Mouse (Mus musculus) right cerebral cortex, postnatal 10 days (tissue): ENCODE results near the gene Bcl10.
"Not testable (repeated sequence)": the region's sequence is repeated elsewhere in the genome, so short reads cannot be mapped to it uniquely, and the experiment has no call there.

Experiments
- DNase-seq, 2 experiments: peaks; one replicate each; pipeline ENCODE4 v3.0.0; 2021; ENCODE audit warnings: low spot score in 2 of 2

The Bcl10 gene

DNA sequence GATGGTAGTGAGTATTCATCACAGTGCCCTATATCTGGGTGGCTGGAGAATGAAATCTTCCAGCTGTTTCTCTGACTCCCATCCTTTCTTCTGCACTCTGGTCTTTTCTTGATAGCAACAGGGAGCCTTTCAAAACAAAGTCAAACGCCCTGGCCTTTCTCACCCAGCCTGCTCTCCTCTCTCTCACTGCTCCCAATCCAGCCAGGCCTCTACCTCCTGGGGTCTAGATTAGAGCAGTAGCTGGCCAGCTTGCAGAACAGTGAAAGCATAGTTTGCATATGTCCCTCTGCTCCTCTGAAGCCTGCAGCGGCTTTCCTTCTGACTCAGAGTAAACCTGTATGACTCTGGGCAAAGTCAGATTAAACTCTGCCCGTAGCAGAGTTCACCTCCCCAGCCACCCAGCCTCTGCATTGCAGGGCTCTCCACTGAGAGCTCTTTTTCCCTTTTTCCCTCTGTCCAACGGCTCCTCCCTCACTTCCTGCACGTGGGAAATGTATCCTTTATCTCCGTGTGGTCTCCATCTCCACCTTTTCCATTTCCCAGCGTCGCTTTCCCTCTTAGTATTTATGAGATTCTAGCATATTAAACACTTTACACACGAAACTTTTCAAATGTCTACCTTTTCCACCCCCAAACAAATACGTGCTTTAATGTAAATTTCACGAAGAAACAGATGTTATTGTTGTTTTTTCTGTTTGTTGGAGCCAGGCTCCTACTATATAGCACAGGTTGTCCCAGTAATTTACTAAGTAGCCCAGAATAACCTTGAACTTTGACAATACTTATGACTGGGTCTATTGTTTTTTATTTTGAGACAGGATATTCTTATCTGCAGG is at the start of gene Bcl10:
Gene Bcl10, plus strand, starts transcription at position 786 of the 836 bp plus-strand sequence.
- no peak for DNase-seq

DNA sequence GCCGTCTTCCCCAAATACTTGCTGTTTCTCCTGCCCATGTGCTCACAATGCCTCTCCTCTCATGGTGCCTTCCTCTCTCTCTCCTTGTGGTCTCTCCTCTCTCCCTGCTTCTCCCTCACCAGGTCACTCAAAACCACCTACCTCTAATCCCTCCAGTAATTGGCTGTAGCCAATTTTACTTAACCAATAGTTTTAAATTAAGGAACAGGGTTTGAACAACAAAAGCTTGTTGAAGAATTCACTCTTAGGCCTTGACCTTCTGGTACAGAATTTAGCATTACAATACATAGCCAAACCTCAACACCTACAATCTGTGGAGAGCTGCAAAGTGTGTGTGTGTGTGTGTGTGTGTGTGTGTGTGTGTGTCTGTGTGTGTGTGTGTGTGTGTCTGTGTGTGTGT is 49.3 kb upstream of the Bcl10 start:
- DNase-seq, result no peak

DNA sequence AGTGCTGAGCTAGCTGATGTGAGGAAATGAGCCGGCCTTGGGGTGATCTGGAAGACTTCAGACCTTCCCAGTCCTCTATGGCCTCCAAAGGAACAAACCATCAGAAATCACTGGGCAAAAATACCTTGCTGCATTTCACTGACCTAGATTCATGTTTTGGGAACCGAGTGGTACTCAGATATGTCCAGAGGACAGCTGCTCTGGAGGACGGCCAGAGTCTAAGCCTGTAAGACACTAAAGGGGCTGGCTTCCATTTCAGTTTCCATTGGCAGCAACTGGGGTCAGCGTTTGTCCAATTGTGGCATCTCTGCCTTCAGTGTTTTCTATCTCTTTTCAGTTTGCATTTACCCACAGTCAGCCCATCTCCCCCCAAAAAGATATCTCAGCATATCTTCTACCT is 48.5 kb upstream of the Bcl10 start:
- DNase-seq, result peak in 1 of 2 experiments; percentile 52

DNA sequence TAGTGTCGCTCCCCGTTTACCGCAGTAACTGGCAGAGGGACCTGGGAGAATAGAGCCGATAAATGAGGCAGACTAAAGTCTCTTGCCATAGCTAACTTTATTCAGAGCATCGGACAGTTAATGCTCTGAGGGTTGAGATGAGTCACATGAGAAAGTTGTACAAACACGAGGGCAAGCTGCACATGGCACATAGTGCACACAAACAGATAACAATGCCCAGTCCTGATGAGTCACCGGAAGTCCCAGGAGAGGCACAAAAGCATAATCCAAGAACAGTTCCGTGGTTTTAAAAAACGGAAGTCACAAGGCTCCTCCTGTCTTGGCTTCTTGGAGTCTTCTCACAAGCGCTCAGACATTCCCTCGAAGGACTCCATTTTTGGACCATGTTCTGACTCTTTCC is 46.5 kb upstream of the Bcl10 start:
- no peak for DNase-seq

DNA sequence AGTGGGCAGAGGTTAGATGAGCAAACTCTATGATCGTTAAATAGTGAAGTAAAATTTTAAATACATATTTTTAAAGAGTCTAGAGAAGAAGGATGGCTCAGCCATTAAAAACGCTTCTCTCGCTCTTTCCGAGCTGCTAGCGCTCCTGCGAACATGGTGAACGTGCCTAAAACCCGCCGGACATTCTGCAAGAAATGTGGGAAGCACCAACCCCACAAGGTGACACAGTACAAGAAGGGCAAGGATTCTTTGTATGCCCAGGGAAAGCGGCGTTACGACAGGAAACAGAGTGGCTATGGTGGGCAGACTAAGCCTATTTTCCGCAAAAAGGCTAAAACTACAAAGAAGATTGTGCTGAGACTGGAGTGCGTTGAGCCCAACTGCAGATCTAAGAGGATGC is 43.7 kb upstream of the Bcl10 start:
- DNase-seq, result not testable (repeated sequence)

DNA sequence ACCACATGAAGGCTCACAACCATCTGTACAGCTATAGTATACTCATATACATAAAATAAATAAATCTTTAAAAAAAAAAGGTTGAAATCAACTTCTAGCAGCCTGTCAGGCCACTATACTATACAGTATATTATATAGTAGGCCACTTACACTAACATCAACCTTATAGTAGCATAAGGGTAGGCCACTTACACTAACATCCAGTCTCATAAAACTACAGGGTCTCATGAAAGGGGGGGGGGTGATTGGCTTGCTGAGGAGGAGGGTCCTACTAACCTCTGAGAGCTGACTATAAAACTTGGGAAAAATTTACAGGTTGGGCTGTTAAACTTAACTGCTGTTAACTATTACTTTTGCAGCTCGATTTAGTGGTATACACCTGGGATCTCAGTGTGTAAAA is 42.3 kb upstream of the Bcl10 start:
- no peak for DNase-seq

DNA sequence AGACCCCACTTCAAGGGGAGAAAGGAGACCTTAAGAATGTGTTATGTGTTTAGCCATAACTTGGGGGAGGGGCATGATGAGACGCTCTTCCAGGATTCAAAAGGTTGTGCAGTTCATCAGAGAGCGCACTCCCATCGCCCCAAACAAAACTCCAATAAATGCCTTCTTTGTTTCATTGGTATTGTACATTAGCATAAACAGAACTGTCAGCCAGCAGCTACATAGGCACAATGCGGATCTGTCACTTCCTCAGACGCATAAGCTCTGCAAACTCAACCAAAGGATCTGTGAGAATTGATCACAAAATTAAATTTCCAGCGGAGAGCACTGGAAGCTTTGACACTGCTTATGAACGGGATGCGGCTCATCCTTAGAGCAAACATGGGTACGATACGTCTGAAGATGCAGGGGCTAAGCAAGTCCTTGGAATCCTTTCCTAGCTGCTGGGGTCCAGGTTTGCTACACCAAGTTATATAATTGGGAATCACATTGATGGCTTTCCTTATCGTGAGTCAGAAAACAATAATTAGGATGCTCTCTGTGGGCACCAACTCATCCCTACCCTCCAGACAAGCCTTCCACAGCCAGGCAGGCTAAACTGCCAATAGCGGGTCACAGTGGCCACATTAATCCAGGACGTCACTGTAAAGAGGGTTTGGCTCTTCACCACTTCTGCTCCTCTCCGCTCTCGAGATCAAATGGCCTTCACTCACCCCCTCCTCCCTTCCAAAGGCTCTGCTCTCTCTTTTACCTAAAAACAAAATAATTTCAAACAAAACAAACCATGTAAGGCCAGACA is 40.3 kb upstream of the Bcl10 start:
- no peak for DNase-seq

DNA sequence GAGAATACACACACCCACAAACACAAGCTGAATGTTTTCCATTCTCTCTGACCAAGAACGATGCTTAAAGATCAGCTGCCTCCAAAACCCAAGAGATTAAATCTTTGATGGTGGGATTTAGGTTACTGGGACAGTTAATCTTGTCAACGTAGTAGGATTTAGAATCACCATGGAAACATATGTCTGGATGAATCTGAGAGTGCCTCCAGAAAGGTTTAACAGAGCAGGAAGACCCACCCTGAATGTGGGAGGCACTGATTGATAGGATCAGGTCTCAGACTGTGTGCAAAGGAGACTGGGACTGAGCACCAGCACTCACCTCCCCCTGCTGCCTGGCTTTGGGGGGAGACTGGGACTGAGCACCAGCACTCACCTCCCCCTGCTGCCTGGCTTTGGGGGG is 39.4 kb upstream of the Bcl10 start:
- no peak for DNase-seq

DNA sequence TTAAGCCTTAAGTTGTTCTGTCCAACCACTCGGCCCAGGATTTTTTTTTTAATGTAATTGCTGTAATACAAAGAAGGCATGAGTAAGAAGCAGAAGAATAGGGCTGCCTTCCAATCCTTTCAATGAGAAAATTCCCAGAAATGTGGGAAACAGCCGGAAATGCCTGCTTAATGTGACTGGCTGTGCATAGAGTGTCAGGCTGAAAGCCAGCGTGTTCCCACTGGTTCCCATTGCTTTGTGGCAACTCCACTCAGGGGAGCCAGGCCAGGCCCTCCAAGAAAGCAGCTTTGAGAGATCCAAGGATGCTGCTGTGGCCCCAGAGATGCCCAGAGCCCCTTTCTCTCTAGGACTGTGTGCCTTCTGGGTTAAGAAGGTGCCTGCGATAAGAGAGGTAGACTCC is 37.2 kb upstream of the Bcl10 start:
- peak; percentile 80 to 81 for DNase-seq

DNA sequence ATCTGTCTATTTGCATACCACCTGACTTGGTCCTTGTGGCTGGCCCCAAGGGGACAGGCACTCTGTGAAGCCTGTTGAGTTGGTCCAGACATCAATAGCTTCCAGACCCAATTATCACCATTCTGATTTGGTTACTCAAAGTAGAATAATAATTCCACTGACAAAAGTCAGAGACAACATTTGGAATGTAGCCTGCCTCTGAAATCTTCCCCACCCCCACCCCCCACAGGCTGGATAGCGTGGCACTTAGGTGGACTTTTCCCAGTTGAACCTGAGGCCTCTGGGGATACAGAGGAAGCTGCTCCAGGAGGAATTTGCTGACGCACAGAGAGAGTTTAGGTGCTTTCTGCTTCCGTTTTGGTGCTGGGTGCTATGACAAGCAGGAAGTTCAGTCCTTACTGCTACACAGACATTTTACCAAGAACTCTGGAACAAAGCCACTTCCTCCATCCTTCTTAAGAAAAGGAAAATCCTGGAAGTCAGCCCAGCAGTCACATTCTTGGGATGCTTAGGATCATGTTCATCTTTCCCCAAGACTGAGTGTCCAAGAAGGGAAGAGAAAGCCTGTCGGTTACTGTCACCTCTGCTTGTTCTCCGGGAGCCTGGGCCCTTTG is 36.6 kb upstream of the Bcl10 start:
- DNase-seq, result no peak

DNA sequence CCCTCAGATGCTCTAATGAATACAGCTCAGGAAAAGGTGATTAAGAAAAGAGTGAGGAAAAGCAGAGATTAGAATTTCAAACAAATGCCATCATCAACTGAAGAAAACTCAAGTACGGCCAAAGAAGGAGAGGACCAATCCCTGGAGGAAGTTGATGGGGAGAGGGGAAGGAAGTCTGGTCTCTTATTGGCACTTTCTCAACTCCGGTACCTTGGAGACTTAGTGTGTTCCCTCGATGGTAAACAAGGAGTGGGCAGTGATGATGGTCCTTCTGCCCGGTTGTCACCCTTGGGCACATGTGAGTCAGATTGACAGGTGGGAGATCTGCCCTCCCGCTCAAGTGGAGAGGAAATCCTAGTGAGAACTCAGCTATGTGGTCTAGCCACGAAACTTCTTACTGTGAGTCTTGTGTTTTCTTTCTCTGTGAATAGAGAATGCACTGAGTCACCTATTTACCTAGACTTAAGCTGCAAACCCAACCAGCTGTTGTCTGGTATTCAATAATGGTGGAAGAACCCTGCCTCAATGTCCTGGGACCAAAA is 35.1 kb upstream of the Bcl10 start:
- no peak for DNase-seq

DNA sequence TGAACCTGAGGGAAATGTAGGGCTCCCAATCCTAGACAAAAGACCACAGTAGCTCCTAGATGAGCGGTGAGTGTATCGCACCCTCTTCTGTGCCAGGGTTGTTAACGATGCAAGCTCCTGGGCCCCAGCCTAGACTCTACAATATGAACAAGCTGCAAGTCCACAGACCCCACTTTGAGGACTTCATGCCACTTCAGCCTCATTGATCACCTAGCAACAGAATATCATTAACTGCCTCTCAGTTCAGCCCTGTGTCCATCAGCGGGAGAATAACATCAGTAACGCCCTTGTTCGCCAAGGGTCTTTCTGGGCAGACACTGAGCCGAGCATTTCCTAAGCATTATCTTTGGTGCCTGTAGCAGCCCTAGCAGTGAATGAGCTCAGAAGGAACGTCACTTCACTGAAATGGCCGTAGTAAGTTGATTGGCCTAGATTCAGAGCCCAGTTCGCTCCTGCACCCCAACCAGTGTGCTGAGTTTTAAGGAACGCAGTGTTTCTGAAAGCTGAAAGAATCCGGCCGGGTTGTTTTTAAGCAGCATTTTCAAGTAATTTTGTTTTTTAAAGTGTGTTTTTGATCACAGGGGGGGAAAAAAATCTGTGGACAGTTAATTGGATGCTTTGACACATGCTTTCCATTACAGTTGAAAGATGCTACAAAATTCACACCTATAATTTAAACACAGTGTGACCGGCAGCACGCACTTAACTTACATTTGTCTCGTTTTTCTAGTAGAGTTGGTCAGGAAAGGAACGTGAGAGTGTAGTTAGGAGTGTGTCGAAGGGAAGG is 32.1 kb upstream of the Bcl10 start:
- DNase-seq, result peak; percentile 69 to 86

DNA sequence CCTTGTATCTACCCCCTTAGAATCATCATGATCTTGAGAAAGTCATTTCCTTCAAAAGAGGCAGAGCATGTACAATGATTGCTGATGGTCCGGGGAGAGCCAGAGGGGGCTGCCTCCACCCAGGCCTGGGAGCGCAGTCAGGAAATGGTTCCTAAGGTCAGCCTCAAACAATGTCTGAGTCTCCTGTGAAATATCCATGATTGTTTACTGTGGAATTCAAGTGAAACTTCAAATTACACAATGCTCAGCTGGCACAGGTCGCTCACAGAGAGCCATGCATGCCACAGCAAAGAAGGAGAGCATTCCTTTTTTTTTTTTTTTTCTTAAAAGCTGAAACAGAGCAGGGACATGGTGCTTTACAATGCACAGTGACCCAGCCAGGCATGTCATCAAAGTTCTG is 30.2 kb upstream of the Bcl10 start:
- no peak for DNase-seq

DNA sequence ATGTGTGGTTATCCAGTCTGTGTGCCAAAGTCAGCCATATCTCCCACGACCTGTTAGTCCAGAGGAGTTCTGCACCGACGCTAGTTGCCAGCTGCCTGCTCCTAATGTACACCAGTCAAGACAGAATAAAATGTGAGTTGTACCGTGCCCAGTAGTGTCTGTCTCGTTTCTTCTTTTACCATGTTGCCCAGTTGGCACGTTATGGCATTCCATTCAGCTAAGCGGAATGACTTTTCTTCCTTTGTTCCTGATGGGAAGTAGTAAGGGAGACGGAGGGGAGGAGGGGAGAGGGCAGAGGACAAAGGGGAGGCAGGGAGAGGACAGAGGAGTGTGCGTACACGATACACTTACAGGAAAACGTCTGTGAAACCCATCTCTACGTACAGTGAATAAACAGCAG is 28.5 kb upstream of the Bcl10 start:
- no peak for DNase-seq

DNA sequence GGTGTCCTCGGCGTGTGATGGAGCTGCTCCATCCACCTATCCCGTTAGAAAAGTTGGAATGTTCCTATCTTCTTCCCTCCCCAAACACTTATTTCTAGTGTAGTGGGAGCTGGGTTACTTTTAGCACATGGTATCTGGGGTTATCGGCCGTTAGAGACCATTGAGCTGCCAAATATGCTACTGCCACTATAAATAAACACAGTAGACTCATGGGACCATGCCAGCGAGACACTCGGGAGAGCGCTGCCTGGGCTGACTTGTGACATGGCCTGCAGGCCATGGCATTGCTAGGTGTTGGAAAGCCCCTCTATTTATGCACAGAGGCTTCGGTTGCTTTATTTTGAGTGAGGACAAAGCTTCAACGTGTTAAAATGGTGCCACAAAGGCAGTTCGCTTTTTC is 24.9 kb upstream of the Bcl10 start:
- DNase-seq, result no peak

DNA sequence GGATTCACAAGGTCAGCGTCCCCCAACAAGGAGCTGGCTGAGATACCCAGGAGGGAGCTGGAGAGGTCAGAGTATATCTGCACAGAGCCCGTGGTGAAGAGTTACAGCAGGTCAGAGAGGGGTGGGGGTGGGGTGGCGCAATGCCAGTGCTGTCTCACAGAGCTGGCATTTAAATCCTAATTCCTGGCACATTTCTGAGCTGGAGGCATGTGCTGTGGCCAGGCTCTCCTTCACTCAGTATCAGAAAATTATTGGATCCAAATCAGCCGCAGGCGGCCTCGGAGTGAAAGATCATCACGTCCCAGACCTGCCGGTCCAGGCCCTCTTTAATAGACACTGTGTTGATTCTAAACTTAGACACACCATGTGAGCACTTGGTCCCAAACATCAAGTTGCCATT is 22.8 kb upstream of the Bcl10 start:
- no peak for DNase-seq

DNA sequence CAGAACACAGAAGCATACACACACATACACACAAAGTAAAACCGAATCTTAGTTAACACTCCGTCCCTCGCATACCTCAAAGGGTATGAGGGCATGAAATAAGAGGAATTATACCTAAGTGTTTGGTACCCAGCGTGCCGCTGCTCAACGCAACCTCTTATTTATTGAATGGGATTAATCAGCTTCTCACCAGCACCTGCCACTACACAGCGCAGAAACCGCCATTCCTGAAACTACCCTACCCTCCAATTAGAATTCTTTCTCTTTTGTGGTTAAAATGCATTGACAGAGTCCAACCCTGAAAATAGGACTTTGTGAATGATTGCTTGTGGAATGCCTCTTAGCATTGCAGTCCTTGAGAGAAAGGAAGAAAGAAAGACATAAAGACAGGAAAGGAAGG is 19.1 kb upstream of the Bcl10 start:
- DNase-seq, result no peak

DNA sequence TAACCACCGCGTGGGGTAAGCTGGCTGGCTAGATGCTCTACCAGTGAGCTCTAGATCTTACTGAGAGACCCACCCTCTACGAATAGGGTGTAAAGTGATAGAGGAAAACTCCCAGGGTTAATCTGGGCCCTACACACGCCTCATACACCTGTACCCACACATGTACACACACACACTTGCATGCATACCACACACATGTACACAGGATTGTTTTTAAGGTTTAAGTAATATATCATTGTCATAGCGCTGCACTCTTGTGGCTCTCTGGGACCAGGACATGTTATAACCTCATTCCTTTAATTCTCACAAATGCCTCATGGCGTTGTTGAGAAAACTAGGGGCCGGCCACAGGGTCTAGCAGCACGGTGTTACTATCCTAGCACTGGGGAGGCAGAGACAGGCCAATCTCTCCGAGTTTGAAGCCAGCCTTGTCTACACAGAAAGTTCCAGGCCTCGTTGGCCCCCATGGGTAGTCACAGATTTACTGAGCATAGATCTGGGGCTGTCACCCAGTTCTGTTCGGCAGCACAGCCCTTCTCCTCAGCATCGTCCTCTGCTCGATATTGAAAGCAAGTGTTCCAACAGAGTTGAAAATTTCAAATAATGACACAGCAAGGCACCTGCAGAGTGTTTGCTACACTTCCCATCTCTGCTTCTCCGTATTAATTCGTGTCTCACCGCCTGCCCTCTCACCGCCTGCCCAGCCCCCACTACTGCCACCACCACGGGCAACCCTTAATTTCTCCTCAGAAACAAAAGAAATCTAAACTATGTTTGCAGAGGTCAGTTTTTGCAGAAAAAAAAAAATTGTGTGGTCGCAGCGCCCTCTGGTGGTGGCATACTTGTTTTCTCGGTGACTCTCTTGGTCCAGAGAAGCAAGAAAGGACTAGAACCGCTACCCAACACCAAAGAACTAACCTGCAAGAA is 17.5 kb upstream of the Bcl10 start:
- peak; percentile 46 to 77 for DNase-seq

DNA sequence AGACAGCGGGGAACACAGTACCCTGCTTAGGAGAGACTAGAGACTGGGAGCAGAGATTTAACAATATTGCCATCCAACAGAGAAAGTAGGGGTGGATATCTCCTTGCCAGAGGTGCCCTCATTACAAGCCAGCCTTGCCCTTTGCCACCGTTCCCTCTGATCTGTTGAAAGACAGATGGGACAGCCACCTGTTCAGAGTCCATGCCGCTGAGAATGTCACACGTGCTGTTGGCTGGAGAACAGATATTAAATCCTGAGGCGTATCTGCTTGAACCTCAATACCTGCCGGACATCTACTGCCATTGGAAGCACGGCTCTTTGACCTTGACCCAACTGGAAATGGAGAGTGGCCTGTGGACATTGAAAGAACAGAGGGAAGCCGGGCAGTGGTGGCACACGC is 16.0 kb upstream of the Bcl10 start:
- DNase-seq, result no peak

DNA sequence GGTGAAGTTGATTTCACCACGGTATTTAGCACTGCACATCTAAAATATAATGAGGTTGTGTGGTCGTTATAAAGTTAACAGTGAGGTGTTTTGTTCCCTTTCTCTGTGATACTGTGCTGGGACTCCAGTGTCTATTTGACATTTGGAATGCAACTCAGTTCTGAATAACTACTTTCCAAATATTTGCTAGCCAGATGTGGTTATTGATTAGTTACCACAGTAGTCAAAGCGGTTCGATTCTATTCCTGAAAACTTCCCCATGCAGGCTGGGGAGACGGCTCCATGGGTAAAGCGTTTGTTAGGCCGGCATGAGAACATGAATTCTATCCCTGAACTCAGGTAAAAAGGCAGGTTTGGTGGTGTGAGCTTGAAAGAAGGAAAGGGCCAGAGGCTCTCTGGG is 10.1 kb upstream of the Bcl10 start:
- DNase-seq, result no peak

DNA sequence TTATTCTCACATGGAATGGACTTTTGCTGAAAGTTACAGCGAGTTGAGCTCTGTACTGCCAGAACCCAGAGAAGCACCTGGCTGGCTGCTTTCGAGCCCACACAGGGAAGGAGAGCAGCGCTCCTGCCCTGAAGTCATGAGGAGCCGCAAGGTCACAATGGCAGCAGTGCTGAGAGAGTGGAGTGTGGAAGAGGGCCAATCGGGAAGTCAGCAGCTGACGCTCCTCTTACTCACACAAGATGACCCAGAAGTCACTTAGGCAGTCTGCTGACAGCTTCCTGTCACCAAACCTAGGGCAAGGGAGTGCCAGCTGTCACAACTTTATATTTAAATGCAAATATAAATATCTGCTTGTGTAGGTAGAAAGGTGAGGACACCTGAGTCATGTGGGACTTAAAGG is 9.3 kb upstream of the Bcl10 start:
- DNase-seq, result no peak
